Mouse (Mus musculus): ENCODE results near the gene Col16a1.

- no peak for TF ChIP-seq CTCF (IDR thresholded peaks at IDR 0.05)
- TF ChIP-seq EP300 (IDR thresholded peaks at IDR 0.05), result no peak
Observed at GRCm38 (mm10) chr4:130139214-130139492, 91.5 kb downstream of the Col16a1 start, which contains the start of gene Hcrtr1.

Data from lung, postnatal 0 days (tissue).